Comparison of ENCODE assay signal across 22 mouse cellular contexts in the genomic region with DNA sequence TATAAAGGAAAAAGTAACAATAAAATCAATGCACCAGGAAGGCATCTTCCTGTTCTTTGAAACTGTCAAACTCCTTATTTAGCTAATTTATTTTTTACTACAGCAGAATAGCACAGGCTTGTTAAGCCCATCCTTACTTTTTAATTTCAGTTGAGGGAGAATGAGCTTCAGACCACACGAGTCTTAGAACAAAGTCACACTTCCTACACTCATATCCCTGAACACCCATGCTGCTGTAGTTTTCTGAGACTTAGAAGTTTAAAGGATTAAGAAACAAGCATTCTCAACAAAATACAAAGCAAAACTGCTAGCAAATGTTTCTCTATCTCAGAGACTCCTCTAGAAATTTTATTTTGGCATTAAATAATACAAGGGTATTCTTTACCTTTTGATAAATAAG.
"Had no signal": no experiment of that assay in that cellular context is flagged by ENCODE, and none has a peak within 500 bp of the region (broad histone marks: within the 10 kb centered on the region; RNA-seq: fewer than 3 reads in every experiment).

No protein-coding gene starts in this region.

- DNase-seq: heart, postnatal 10 days; heart, postnatal 14 days; heart, postnatal 36 days; heart, postnatal 4 days; kidney, adult 11 months; kidney, adult 18-20 months; kidney, adult 2 months; kidney, adult 8-10 months; kidney, adult 9 months; kidney, postnatal 10 days; kidney, postnatal 14 days; kidney, postnatal 25 days; kidney, postnatal 36 days; kidney, postnatal 4 days; layer of hippocampus, adult 9-11 months; layer of hippocampus, postnatal 36 days had no signal

- ATAC-seq: hindbrain, embryonic 16.5 days; hindbrain, postnatal 0 days; inflammation-experienced regulatory T-cells, adult 6 months; intestine, embryonic 15.5 days; intestine, embryonic 16.5 days; intestine, postnatal 0 days had no signal
